Mouse (Mus musculus) adrenal gland, postnatal 36 days (tissue): Measurements from ENCODE around the gene Upk3bl. TPM values are rescaled to one million over a fixed set of nuclear protein-coding genes. Genes with fewer than 3 reads are reported as not detected.
A peak's percentile ranks its signal among the peaks of the same experiment; 100 is the strongest.

ENCODE experiments used
- DNase-seq, 2 experiments: peaks; one replicate each; pipeline ENCODE4 v3.0.0; 2021; ENCODE audit warnings: mixed read lengths in 1 of 2
- long read RNA-seq, 2 experiments: library from polyadenylated mRNA; stranded (forward); transcript quantifications; one replicate each; pipeline ENCODE4 v2.0.0; 2021; ENCODE audit warnings: borderline sequencing depth in 2 of 2
- total RNA-seq, 2 experiments: library from RNA; stranded (reverse); gene quantifications; 2 replicates each; pipeline ENCODE4 v1.2.3; 2021

The Upk3bl gene
- not detected for total RNA-seq
- long read RNA-seq, experiment 1, result 0 reads
- long read RNA-seq, experiment 2, result 0 reads

DNA sequence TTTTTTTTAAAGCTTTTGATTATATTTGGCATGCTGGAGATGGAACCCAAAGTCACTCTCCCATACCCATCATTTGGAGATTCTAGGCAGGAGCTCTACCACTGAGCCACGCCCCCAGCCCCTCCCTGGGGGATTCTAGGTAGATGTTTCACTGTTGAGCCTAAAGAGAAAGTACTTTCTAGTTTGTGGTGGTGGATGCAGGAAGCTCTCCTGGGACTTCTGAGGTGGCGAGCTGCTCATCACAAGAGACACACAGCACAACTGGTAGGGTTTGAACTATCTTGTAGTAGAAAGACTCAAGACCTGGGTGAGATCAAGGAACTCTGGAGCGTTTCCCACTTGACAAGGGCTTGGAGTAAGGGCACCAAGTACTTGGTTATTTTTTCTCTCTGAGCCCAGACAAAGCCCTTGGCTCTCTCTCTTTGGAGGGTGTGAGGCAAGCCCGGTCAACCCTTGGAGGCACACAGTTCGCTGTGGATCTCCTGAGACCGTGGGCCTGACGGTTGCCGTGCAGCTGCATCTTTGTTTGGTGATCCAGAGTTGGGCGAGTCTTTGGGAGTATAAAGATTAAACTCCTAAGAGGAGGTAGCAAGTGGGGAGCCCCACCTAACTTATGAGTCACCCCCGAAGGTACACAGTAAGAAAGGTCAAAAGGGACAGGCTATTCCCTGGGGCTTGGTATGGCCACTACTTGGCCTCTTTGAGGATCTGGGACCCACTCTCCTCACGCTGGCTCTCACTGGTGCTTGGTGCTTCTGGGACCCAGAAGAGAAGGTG, at the start of gene Upk3bl:
Gene Upk3bl (plus strand): TSS at position 192 of the 777 bp plus-strand sequence.
- DNase-seq, result no peak

DNA sequence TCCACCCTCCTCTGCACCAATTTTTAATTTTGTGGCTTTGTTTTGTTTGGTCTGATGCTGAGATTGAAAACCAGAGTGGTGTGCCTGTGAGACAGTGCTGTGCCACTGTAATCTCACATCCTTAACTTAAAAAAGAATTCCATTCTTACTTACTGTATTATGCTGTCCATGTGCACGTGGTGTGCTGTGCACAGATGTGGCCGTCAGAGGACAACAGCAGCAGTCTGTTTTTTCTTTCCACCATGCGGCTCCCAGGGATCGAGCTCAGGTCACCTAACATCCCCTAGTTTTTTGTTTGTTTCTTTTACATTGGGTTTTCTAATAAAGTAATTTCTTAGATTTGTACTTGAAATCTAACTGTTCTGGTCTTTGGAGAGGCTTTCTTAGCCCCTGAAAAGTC, 49.8 kb upstream of the Upk3bl start:
- DNase-seq, result no peak

DNA sequence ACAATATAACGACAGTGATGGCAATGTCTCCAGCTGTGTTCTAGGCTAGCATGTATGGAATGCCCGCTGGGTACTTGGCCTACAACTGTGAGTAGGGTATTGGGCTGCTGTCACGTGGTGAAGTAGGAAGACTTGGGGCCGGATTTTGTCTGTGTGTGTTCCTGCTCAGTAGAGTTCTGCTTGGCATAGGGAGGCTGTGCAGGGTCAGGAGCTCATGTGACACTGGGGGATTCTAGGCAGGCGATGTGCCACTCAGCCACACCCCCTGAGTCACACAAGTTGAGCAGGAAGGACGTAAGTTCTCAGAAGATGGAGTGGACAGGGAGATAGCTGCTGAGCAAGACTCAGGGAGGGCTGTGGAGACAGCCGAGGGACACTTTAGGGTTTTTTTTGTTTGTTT, 46.5 kb upstream of the Upk3bl start:
- peak; percentile 37 to 40 for DNase-seq

DNA sequence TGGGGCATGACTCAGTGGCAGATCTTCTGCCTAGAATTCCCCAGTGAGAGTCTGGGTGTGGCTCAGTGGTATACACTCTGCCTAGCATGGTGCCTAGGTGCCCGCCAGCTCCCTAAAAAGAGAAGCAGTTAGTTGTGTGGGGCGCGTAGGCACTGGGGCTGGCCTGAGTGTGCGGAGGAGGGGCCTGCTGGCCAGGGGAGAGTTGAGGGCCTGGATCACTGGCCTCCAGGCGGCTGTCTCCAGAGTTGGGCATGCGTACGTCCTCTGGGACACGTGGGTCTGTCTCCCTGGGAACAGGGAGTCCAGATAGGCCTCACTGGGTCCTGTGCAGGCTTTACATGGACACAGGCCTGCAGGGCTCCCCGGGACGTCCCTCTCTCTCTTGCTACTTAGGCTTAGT, 39.4 kb upstream of the Upk3bl start:
- peak in 1 of 2 experiments; percentile 47 for DNase-seq

DNA sequence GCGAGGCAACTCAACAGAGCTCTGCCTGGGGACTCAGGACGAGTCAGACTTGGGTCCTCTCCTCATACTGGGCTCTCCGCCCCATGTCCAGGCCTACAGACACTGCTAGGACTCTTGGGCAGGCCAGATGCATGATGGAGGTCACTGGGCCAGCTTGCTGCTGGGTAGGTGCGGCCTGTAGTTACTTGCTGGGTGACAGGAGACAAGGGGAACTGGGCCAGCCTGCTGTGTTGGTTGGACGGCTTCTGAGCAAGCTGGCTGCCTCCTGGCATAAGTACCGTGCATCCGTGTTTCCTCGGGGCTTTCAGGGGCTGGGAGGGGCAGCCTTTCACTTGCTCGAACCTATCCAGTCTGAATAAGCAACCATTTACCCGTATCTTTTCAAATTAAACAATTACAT, 38.7 kb upstream of the Upk3bl start:
- DNase-seq, result peak in 1 of 2 experiments; percentile 23

DNA sequence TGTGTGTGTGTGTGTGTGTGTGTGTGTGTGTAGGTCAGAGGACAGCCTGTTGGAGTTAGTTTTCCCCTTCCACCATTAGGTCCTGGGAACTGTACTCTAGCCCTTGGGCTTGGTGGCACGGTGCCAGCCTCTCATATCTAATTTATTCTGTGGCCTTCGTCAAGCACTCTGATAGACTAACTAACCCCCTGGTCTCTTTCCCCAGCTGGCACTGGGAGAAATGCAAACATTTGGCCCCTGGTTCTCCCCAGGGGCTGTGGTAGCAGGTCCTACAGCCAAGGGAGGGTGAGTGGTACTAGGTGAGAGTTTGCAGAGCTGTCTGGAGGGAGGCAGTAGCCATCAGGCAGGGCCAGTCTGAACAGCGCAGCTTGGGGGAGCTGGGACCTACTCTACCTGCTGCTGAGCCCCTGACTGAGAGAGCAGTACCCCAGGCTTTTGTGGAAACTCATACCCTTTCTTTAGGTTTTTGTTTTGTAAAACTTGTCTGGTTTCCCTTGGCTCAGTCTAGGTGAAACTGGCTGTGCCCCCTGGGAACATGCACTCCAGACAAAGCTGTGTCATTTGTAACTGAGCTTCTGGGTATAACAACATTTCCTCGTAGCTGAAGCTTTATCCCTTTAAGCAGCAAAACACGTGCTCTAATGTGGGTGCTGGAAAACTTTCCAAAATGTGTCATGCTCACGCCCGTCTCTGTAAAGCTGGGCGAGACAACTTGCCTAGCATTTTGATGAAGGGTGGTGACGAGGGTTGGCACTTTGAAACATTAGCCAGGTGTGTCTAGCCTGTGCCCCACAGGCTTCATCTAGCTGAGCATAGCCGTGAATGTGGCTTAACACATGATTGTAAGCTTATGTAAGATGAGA, 38.0 kb upstream of the Upk3bl start:
- DNase-seq, result peak; percentile 70 to 79

DNA sequence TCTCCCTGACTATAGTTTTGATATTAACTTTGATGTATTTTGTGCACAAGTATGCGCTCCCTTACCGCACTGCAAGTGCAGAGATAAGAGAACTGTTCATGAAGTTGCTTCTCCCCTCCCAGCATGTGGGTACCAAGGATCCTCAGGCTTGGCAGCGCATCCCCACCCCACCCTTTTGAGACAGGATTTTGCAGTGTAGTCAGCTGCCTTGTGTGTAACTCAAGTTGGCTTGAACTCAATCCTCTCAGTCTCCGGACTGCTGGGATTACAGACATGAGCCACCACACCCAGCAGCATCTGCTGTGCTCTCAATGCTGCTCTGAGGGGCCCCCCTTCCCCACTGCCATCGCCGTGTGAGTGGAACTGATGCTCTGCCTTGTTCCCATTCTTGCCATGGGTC, 37.0 kb upstream of the Upk3bl start:
- DNase-seq, result no peak

DNA sequence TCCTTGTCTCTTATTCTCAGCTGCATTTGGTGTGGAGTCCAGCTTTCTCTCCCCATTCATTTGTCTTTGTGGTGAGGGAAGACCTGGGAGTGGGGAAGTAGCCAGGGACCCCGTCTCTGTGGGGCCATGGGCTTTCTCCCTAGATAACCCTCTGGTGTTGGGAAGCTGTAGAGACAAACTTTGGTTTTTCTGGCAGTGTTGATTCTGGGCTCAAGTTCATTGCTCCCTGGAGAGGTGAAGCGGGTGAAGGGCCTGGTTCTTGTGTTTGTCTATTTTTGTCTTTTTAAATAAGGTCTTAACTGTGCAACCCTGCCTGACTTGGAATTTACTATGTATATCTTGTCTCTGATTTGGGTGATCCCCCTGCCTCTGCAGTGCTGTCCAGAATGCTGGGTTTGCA, 35.6 kb upstream of the Upk3bl start:
- DNase-seq, result no peak

DNA sequence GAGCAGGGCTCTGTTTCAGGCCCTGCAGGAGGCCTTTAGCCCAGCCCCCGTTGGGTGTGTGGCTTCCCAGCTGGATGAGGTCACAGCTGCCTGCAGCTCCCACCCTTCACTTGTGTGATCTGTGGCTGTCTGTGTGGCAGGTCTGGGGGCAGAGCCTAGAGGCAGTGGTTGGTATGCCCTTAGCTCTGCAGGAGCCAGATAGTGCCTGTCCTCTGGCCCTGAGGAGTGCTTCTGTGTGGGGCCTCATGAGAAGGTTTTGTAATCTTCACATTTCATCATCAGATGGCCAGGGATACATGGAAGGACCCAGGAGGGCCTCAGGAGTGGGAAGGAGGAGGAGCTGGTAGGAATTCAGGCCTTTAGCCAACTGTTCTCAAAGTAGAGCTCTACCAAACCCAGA, 34.4 kb upstream of the Upk3bl start:
- DNase-seq, result peak in 1 of 2 experiments; percentile 25

DNA sequence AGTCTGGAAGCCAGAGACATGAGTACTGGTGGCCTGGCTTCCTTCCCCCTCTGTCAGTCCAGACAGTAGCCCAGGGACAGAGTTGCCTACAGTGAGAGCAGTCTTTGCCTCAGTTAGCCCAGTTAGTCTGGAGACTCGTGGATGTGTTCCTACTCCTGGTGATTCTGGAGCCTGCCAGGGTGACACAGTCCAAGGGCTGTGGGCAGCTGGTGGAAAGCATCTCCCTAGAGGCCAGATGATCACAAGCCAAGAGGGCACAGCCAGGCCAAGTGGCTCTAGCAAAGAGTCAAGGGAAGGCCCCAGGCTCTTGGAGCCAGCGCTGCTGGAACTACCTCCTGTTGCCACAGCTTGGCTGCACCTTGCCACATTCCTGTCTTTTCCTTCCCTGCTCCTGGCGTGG, 28.6 kb upstream of the Upk3bl start:
- peak; percentile 27 to 43 for DNase-seq

DNA sequence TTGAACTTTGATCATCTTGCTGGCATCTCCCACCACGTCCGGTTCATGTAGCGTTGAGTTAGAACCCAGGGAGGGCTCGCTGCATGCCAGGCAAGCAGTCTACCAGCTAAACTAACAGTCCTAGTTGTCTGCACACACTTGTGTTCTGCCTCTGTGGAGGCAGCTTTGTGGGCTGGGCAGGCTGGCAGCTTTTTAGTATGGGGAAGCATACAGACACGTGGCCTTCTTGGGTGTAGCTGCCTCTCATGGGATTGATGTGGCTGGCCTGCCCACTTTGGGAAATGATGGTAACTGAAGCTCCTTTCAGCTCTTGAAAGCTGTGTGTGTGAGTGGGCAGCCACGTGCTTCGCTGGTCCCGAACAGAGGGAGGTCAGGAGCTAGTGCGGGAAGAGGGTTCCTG, 27.4 kb upstream of the Upk3bl start:
- no peak for DNase-seq

DNA sequence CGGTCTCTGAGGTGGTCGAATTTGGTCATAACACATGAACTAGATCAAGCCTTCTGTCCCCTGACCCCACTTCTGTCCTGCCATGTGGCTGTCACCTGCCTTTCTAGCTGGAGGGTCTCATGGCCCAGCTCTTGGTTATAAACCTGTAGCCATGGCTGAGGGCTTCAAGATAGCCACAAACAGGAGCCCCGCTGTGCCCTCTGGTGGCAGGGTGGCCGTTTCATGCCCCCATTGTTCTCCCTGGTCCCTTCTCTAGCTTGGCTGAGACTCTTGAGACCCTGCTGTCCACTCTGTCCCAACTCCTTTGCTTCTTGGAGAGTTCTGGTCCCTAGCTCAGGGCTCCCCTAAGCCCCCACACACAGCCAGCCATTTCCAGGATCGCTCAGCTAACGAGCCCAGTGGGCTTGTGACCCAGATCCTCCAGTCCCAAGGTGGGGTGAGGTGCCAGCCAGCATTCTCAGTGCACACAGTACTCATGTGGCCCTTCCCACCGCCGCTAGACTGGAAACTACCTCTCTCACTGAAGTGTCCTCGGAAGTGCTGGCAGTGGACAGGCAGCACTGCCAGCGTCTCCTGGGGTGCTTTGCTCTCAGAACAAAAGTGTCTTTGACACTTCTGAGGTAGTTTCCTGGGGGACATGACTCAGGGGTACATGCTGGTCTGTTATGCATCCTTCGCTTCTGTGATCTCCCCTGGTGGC, 26.5 kb upstream of the Upk3bl start:
- no peak for DNase-seq

DNA sequence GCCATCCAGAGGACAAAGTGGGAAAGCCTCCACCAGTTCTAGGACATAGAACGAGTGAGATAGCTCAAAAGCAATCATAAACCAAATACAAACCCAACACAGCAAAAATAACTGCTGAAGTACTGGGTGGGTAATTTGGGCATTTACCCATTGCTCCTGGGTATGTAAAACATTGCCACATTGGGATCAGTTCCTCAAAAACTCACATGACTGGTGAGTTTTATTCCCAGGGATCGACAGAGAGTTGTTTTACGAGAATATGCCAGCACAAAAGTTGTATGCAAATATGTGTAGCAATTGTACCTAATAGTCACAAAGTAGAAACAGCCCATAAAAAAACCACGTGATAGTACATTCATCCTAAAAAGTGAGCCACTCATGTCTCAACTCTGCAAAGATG, 19.4 kb upstream of the Upk3bl start:
- no peak for DNase-seq

DNA sequence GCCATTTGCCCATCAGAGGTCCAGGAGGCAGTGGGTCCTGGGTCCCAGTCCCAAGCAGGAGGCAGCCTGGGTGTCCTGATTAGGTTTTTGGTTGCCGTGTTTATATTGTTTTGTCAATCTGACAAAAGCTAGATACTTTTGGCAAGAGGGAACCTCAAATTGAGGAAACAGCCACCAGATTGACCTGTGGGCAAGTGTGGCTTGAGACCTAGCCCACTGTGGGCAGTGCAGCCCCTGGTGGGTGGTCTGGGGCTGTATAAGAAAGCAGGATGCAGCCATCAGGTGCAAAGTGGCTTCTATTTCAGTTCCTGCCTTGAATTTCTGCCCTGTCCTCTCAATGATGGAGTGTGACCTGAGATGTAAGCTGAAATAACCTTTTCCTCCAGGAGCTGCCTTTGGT, 19.0 kb upstream of the Upk3bl start:
- DNase-seq, result no peak

DNA sequence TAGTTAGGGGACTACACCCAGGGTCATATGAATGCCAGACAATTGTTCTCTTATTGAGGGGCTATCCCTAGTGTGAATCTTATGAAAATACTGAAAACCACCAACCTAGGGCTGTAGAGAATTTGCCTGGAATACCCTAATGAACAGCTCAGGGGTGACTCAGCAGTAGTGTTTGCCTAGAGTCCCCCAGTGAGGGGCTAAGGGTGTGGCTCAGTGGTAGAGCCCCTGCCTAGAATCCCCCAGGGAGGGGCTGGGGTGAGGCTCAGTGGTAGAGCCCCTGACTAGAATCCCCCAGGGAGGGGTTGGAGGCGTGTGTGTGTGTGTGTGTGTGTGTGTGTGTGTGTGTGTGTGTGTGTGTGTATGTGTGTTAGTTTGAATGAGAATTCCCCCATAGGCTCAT, 17.6 kb upstream of the Upk3bl start:
- no peak for DNase-seq

DNA sequence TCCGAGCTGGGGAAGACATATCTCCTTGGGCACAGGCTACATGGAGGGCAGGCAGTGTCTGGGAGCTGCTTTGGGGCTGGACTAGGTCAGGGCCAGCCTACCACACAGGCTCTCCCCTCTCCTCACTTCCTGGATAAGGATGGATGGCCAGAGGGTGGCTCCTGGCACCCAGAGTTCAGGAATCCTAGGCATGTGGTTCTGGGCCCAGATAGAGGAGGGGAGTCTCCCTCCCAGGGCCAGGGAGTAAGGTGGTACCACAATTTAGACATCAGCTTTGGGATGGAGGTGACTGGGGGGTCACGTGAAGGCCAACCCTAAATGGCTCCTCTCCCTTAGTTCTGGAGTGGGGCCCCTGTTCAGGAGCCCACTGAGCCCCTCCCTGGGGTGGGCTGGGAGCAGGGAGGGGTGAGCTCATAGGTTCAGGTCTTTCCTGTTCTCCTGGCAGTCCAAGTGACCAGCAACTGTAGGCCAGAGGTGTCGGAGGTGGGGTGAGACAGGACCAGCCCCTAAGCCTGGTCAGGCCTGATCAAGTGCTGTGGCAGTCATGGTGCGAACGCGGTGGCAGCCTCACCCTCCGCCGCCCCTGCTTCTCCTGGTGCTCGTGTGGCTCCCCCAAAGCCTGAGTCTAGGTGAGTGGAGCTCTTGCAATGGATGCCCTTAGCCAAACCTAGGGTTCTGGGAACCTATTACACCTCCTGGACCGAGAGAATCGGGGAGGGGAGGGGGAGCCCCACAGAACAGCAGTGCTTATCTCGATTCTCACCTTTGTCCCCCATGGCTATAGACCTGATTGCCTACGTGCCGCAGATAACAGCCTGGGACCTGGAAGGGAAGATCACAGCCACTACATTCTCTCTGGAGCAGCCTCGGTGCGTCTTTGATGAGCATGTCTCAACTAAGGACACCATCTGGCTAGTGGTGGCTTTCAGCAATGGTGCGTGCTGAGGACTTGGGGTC, 15.8 kb upstream of the Upk3bl start, which contains the start of gene Upk3b:
Gene Upk3b (plus strand): TSS at position 239 of the 957 bp plus-strand sequence.
- no peak for DNase-seq

DNA sequence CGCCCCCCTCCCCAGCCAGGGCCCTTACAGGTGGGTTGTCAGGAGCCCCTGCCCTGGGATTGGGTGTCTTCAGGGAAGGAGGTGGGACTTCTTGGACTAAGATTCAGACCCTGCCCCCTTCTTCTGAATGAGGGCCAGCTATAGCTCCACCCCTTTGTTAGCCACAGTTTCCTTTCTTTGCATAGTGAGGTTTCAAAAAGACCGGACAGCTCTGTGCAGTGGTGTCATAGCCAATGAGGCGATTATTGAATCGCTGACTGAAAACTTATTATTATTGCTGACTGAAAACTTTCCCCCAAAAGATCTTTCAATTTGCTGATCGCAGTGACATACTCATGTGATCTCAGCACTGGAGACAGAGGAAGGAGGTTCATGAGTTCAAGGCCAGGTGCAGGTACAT, 14.1 kb upstream of the Upk3bl start:
- DNase-seq, result no peak

DNA sequence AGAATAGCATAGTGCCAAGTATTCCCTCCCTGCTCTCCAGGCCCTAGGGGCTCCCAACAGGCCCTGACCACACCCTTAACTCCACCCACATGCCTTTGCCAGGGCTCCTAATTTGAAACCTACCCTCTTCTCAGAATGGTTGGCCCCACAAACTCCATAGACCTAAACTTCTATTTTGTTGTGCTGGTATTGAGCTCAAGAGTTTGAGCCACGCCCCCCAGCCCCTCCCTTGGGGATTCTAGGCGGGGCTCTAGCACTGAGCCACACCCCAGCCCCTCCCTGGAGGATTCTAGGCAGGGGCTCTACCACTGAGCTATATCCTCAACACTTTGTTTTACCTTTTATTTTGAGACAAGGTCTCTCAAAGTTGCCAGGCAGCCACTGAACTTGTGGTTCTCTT, 13.0 kb upstream of the Upk3bl start:
- DNase-seq, result no peak

DNA sequence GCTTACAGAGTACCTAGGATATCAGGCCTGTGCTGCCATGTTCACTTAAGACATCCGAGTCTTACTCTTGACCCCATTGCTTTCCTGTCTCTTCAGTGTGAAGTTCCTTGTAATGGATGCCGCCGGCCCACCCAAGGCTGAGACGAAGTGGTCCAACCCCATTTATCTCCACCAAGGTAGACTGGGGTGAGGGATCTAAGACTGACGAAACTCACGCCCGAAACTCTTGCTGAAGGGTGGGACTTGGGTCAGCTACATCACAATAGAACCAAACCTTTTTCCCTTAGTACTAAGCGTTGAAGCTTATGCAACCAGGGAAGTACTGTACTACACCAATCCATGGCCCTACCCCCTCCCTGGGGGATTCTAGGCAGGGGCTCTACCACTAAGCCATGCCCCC, 12.6 kb upstream of the Upk3bl start:
- DNase-seq, result no peak

DNA sequence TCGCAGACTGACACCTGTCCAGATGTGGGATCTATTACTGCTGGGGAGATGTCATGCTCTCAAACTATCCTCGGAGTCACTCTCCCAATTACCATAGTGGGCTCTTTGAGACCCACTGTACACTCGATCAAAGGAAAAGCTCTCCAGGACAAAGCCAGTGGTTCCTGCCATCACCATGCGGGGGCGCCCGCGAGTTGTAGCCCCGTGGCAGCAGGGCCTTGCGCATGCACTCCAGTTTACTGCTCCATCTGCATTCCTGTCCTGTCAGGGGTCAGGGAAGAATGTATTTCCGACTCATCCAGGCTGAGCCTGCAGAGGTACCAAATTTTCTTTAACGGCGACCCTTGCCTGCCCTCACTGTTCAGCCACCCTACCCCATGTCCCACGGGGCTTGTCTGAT, 9.4 kb upstream of the Upk3bl start:
- peak; percentile 25 to 49 for DNase-seq

DNA sequence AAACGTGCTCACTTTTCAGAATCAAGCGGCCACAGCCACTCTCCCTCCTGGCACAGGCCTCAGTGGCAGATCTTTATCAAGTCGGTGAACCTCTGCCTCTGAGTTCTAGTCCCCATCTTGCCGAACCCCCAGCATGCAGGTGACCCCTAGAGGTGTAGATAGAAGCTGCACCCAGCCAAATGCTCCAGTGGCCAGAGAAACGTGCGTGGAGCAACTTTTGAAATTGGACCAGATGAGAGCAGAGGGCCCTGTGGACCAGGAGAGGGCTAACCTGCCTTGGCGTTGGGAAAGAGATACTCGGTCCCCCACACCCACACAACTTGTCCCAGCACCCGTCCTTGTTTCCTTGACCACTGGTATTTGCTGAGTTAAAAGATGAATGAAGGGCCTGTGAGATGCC, 8.9 kb upstream of the Upk3bl start:
- DNase-seq, result peak in 1 of 2 experiments; percentile 37
